Mouse (Mus musculus): ENCODE measurements around the gene Ist1.

GRCm38 (mm10) chr8:109707921-109708320 lies 14.9 kb upstream of the Ist1 start:
- no peak for TF ChIP-seq CTCF (IDR thresholded peaks at IDR 0.05; ENCODE audit: low read depth)
- TF ChIP-seq EP300 (IDR thresholded peaks at IDR 0.05; ENCODE audit: low read depth): no peak

Data from liver, postnatal 0 days (tissue).